Mouse (Mus musculus) CD4-positive, CD25-positive, alpha-beta regulatory T cell, adult 4 months (primary cell): ENCODE measurements at regions not wholly inside any gene's neighbourhood (a gene's known extent, or its start where the extent isn't known, plus 50 kb on each side); places are given as distances from the start of the nearest gene placed in this dataset.

Source experiments
- ATAC-seq: one replicate; pipeline ENCODE4 v1.8.0; 2017

DNA sequence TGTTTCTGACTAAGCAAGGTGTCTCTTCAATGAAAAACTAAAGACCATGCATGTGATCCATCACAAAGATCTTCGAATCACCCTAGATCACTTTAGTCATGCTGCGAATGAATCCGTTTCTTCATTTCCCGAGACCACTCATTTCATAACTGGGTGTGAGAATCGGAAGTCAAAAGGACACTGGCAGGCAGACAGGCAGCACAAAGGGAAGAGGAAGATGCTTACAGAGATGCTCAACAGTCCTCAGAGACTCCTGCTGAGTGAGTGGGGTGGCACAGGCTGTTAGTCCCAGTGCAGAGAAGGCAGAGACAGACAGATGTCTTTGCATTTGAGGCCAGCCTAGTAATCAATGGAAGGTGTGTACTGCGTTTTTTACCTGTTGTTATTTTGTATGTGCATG lies 155.6 kb upstream of the Jmjd1c start:
- no peak for ATAC-seq

DNA sequence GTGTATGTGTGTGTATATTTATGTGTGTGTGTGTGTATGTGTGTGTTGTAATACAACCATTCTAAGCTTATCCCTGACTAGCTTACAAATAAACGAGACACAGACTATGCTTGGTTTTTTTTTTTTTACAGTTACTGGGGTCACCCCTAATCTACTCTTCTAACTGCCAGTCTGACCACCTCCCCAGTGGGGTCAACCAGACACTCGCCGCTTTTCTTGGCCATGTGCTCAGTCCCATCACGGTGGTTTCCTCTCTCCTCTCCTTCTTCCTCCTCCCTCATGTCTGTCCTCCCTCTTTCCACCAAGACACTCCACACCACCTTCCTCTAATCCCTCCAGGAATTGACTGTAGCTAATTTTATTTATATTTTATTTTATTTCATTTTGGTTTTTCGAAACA lies 155.0 kb upstream of the Jmjd1c start:
- ATAC-seq, result no peak

DNA sequence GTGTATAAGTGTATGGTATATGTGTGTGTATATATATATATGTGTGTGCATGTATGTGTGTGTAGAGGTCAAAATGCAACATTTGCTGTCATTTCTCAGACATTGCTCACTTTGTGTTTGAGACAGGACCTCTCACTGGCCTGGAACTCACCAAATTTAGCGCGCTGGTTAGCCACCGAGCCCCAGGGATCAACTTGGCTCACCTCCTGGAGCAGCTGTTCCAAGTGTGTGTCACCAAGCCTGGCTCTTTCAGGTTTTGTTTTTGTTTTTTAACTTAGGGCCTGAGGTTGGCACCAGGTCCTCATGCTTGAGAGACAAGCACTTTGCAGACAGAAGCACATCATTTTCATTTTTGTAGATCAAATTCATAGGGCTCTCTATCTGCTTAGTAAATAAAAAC lies 154.0 kb upstream of the Jmjd1c start:
- ATAC-seq, result no peak

DNA sequence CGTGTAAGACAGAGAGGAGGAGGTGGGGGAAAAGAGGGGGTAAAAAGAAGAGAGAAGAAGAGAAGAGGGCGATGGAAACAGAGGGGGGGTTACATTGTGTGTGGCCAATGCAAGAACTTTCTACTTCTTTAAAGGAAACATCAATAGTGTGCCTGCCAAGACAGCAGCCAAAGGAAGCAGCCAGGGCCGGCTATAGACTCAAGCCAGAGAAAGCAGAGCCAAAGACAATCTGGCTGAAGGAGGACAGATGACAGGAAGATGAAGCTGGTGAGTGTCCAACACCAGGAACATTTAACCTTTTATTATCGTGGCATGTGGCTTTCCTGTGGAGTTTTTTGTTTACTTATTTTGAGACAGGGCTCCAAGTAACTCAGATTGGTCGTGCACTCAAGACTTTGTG lies 152.1 kb upstream of the Jmjd1c start:
- no peak for ATAC-seq

DNA sequence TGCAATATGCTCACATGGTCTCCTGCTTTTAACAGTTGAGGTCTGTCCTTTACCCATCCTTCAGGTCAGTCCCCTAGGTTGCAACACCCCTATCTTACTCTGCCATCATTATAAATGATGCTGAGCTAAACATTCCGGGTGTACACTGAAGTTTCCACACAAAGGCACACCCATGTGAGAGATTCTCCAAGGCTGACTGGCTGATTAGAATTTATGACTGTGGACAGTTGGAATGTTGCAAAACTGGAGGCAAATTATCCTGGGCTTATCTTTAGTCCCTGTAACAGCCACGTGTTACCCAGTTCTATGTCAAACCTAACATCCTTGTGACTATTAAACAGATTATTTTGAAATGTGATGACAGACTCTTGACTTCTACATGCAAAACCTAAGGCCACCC lies 149.8 kb upstream of the Jmjd1c start:
- ATAC-seq, result no peak

DNA sequence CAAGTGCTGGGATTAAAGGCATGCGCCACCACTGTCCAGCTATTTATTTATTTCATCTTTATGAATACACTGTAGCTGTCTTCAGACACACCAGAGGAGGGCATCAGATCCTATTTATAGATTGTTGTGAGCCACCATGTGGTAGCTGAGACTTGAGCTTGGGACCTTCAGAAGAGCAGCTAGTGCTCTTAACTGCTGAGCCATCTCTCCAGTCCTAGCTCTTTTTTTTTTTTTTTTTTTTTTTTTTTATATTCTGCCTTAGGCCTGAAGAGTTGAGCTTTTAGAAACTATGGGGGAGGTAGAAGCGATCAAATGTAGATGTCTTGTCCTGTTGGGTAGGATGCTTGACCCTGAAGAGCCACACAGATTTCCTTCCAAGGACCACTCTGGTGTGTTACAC lies 147.6 kb upstream of the Jmjd1c start:
- ATAC-seq, result no peak

DNA sequence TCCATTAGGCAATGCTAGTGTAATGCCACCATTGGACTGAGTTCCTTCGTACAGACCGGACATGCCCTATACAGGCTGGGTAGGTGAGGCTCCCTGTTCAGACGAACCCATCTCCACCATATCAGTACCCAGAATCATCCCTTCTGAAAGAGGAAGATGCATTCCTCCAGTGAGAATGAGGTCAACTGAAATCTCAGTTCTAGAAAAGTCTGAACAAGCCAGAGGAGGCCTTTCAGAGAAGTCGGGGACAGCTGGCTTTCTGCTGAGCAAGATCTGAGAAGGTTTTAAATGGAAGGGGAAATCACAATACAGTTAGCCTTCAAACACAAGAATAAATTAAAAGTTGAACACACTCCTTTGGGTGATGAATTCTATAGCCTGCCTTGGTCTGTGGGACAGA lies 145.5 kb upstream of the Jmjd1c start:
- no peak for ATAC-seq

DNA sequence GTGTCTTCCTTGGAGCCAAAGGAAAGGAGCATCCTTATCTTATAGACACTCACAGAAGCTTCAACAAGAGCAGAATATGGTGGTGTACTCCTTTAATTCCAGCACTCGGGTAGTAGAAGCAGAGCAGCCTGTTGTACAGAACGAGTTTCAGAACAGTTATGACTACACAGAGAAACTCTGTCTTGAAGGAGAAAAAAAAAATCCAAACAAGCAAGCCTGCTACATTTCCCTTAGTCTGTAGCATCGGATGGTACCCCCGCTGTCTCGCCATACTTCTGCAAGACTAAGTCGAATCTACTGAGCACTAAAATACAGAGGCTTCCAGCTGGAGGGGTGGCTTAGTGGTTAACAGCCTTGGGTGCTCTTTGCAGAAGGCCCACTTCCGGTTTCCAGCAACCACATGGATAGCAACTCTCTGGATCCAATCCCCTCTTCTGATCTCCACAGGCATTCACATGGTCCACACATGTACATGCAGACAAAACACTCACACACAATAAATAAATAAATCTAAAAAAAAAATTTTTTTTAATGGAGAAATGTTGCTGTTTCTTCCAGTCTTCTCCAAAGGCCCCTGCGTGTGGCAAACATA lies 144.6 kb upstream of the Jmjd1c start:
- no peak for ATAC-seq

DNA sequence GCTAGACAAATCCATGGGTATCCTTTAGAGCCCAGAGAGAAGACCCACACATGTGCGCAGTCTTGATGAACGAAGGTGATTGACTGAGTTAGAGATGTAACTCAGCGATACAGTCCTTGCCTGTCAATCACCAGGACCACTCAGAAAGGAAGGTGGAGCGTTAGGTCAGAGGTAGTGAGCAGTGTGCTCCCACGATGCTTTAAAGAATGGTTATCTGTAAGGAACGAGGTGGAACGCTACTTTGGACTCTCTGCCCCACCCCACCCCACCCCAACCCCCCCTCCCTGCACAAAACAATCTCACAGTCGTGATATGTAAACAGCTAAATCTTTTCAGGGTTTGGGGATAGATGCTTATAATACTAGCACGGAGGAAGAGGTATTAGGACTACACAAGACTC lies 144.0 kb upstream of the Jmjd1c start:
- ATAC-seq, result no peak

DNA sequence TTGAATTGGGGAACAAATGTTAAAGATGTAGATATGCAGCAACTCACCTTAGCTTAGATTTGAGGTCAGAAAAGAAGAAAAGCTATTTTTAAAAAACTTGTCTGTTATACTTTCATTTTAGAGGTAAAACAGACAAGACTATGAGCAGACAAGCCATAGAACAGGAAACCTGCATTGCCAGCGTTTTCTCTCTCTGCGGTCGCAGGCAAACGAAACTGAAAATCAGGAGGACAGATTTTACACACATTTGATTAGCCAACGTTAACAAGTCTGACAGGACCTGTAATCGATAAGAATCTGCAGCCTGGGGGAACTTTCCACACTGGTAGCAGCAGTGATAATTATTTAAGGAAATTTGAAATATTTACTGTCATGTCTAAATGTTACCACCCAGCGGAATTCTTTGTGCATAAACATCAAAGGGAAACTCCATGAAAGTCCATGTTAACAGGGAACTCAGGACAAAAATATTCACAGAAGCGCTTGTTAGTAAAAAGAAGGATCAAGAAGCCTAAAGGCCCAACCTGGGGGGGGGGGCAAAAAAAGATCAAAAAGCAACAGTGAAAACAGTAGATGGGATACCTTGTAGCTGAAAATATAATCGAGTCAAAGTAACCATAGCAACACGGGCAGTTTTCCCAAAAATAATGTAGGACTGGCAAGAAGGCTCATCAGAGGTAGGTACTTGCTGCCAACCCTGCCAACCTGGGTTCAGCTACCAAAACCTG lies 142.5 kb upstream of the Jmjd1c start:
- ATAC-seq, result peak; percentile 90

DNA sequence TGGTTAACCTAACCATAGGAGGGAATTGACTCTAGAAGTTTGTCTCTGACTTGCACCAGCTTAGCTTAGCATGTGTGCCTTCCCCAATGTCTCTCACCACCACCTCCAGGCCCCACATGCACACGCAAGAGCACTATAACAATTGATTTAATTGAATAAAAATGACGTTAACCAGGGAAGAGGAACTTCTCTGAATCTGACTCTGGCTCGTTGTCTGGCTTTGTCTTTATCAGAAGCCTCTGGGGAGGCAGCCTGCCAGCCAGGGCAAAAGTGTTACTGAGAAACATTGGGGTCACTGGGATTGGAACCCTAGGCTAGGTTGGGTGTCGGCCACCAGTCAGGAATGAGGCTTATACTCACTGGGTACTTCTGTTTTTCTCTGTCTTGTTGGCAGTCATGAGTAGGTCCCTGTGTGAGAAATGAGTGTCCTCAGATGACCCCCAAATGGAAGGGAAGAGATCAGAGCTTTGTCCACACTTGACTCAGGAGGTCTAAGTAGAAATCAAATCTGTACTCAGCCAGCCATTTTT lies 141.9 kb upstream of the Jmjd1c start:
- peak; percentile 16 for ATAC-seq

DNA sequence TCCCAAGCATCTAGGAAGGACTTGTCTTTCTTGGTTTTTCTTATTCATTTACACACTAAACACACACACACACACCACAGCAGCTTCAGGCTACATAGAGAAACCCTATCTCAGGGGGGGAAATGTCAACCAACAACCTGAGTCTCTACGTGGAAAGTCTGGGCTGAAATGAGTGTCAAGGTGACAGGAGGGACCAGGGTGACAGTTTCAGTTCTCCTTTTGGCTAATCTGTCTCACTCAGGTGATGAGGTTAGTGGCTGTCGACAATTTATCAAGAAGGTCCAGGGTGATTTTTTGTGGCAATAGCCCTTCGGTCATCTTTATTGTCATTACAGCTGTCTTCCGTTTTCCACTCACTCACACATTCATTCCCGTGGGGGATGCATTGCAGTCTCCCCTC lies 140.5 kb upstream of the Jmjd1c start:
- ATAC-seq, result no peak

DNA sequence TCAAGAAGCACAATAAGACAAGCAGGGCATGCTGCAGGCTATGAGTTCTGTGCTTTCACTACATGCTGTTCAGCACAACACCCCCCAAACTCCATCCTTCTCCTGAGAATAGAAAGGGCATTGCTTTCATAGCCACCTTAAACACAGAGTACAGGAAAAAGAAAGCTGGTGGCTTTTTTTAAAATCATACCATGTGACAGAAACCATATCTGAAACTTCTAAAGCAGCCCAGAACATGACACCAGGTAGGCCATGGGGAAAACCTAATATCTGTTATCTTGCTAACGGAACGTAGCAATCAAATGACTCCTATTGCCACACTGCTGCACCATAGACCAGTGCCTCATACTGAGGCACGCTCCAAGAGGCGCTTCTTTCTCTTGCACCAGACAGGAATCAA lies 139.3 kb upstream of the Jmjd1c start:
- ATAC-seq, result peak; percentile 39

DNA sequence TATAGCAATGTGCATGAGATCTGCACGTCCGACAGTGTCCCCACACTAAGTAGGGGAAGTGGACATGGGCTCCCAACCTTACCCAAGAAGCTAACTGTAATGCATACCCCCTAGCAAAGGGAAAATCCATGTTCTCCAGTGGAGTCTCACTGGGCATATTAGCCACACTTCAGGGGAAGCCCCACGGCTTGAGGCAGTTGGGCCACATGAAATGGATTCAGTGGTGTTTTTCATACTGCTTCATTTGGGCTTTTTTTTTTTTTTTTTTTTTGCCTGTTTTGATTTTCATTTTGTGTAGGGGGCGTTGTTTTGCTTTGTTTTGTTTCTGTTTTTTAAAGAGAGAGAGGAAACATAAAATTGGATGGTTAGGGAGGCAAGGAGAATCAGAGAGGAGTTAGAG lies 138.6 kb upstream of the Jmjd1c start:
- ATAC-seq, result no peak
